Mouse (Mus musculus): ENCODE results near the gene Rdh7.

- no peak for TF ChIP-seq CTCF (IDR thresholded peaks at IDR 0.05; ENCODE audit: borderline replicate concordance, insufficient read depth, low read depth, low read length)
- TF ChIP-seq POLR2A (IDR thresholded peaks at IDR 0.05; ENCODE audit: borderline replicate concordance, insufficient read depth, low read length), result no peak
These were observed 33.6 kb upstream of the Rdh7 start for GRCm38 (mm10) chr10:127922241-127922640.

All from cerebellum, adult 2 months (tissue).